Mouse (Mus musculus): ENCODE measurements around the gene 1810043G02Rik. TPM values are rescaled to one million over a fixed set of nuclear protein-coding genes. Genes with fewer than 3 reads are reported as not detected.
"Not testable (repeated sequence)": the region's sequence is repeated elsewhere in the genome, so short reads cannot be mapped to it uniquely, and the experiment has no call there.

1810043G02Rik gene
- polyA plus RNA-seq (2015; fragmentation: Nextera tagmentation; extraction: Ambion mirVana), result 26.7 and 36.1 TPM in 2 replicates

GRCm38 (mm10) chr10:77978351-77979350 lies at the start of gene 1810043G02Rik:
Gene 1810043G02Rik, plus strand, starts transcription at chr10:77978524.
- peak within 1 kb of the TSS; percentile 65 for H3K4me2 ChIP-seq
- peak; percentile 97 for ATAC-seq
- H3K9ac ChIP-seq, result peak within 1 kb of the TSS; percentile 81
- H3K27me3 ChIP-seq, result no peaks in the 10 kb centered on the region
- H3K9me3 ChIP-seq (replicated peaks), result no peaks in the 10 kb centered on the region
- peak within 1 kb of the TSS; percentile 70 for H3K4me3 ChIP-seq
- peaks cover 21% of the 10 kb centered on the region for H3K36me3 ChIP-seq (ENCODE audit: poor library complexity, severe bottlenecking)
- under 1% methylated on average over 56 of the region's 57 CpGs for WGBS
- peaks cover 15% of the 10 kb centered on the region for H3K4me1 ChIP-seq
- H3K27ac ChIP-seq, result peak within 1 kb of the TSS; percentile 69

DNA sequence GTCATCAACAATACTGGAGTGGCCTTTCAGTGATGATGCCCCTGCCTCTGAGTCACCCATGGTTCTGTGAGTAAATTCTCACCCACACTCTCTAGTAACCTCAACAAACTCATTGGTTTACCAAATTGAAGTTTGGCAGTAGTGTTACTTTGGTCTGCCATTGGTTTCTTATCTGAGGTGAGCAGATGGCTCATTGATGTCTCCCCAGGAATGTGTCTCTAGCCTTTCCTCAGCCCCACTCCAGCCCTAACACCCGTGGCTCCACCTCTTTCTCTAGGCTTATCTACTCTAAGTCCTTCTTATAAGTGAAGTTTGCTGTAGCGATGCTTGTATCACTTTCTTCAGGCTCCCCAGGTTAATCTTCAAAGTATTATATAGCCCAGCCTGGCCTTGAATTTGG lies 38.6 kb upstream of the 1810043G02Rik start:
- 77% methylated on average over 2 of the region's 2 CpGs for WGBS
- ATAC-seq, result no peak
- Histone ChIP-seq H3K4me3 (no peak overlapping the region), H3K9me3 (replicated peaks) (no peaks in the 10 kb centered on the region), H3K27ac (no peak overlapping the region), H3K36me3 (ENCODE audit: poor library complexity, severe bottlenecking) (no peaks in the 10 kb centered on the region), H3K27me3 (no peaks in the 10 kb centered on the region), H3K4me2 (no peak overlapping the region), H3K4me1 (no peaks in the 10 kb centered on the region), H3K9ac (no peak overlapping the region)

- 91% methylated on average over 8 of the region's 12 CpGs for WGBS
- not testable (repeated sequence) for ATAC-seq; H3K36me3 ChIP-seq (ENCODE audit: poor library complexity, severe bottlenecking); H3K4me3 ChIP-seq; H3K27ac ChIP-seq; H3K4me1 ChIP-seq; H3K27me3 ChIP-seq; H3K9ac ChIP-seq; H3K4me2 ChIP-seq; H3K9me3 ChIP-seq (replicated peaks)
Observed at GRCm38 (mm10) chr10:77950468-77950867, 27.9 kb upstream of the 1810043G02Rik start.

GRCm38 (mm10) chr10:77962725-77963124 lies 15.6 kb upstream of the 1810043G02Rik start:
- WGBS, result 86% methylated on average over 2 of the region's 2 CpGs

GRCm38 (mm10) chr10:77963971-77964370 lies 14.4 kb upstream of the 1810043G02Rik start:
- Histone ChIP-seq H3K27me3 (peaks cover 17% of the 10 kb centered on the region), H3K9ac (no peak overlapping the region), H3K9me3 (replicated peaks) (no peaks in the 10 kb centered on the region), H3K27ac (no peak overlapping the region), H3K4me3 (no peak overlapping the region), H3K36me3 (ENCODE audit: poor library complexity, severe bottlenecking) (no peaks in the 10 kb centered on the region), H3K4me2 (no peak overlapping the region), H3K4me1 (no peaks in the 10 kb centered on the region)
- 80% methylated on average over 6 of the region's 6 CpGs for WGBS
- ATAC-seq, result no peak

More at GRCm38 (mm10) chr10:77962725-77963124, 15.6 kb upstream of the 1810043G02Rik start:
- no peak for ATAC-seq
- Histone ChIP-seq H3K9me3 (replicated peaks) (no peaks in the 10 kb centered on the region), H3K27me3 (peaks cover 4% of the 10 kb centered on the region; the same call in 1 of the 2 replicates), H3K4me2 (no peak overlapping the region), H3K36me3 (ENCODE audit: poor library complexity, severe bottlenecking) (no peaks in the 10 kb centered on the region), H3K4me3 (no peak overlapping the region), H3K9ac (no peak overlapping the region), H3K4me1 (no peaks in the 10 kb centered on the region), H3K27ac (no peak overlapping the region)

DNA sequence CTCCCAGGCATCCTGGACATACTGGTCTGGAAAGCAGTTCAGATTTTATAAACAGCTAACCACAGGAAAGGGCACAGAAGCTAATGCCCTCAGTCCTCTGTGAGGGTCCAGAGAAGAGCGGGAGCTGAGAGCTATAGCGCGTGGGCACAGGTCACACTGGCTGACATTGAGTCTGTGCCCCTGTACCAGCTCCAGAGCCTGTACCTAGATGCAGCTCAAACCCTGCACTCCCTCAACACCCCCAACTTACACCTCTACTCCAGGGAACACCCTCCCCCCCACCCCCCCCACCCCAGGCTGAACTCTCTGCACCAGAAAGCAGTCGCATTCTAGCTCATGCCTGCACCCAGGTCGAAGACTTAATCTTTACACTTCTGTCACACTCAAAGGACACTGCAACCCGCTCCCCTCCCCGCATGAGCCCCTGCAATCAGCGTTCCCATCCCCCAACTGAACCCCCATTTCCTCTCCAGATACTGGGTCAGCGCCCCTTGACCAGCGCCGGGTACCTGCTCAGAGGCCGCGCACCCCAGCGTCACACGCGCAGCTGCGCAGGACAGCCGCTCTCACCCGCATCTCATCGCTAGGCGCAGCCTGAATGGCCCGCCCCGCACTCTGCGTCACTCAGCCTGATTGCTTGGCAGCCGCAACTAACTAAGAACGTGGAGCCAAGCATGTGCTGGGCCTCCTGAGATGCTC lies 8.9 kb upstream of the 1810043G02Rik start:
- peak overlapping the region; percentile 72 for H3K4me2 ChIP-seq
- peaks cover 6% of the 10 kb centered on the region; the same call in 1 of the 2 replicates for H3K4me1 ChIP-seq
- H3K4me3 ChIP-seq, result peak overlapping the region; percentile 40
- H3K27ac ChIP-seq, result no peak overlapping the region
- ATAC-seq, result peak; percentile 93
- no peaks in the 10 kb centered on the region for H3K36me3 ChIP-seq (ENCODE audit: poor library complexity, severe bottlenecking)
- H3K27me3 ChIP-seq, result peaks cover 33% of the 10 kb centered on the region
- no peaks in the 10 kb centered on the region for H3K9me3 ChIP-seq (replicated peaks)
- H3K9ac ChIP-seq, result peak overlapping the region; percentile 66
- WGBS, result 7% methylated on average over 26 of the region's 26 CpGs

GRCm38 (mm10) chr10:77969973-77970325 lies 8.4 kb upstream of the 1810043G02Rik start:
- ATAC-seq, result no peak; the same call in 1 of the 2 replicates
- H3K9ac ChIP-seq, result peak overlapping the region; percentile 66
- H3K4me3 ChIP-seq, result peak overlapping the region; percentile 40
- no peak overlapping the region for H3K27ac ChIP-seq
- peaks cover 6% of the 10 kb centered on the region; the same call in 1 of the 2 replicates for H3K4me1 ChIP-seq
- H3K9me3 ChIP-seq (replicated peaks), result no peaks in the 10 kb centered on the region
- 15% methylated on average over 8 of the region's 8 CpGs for WGBS
- H3K27me3 ChIP-seq, result peaks cover 33% of the 10 kb centered on the region
- no peaks in the 10 kb centered on the region for H3K36me3 ChIP-seq (ENCODE audit: poor library complexity, severe bottlenecking)
- peak overlapping the region; percentile 72 for H3K4me2 ChIP-seq

DNA sequence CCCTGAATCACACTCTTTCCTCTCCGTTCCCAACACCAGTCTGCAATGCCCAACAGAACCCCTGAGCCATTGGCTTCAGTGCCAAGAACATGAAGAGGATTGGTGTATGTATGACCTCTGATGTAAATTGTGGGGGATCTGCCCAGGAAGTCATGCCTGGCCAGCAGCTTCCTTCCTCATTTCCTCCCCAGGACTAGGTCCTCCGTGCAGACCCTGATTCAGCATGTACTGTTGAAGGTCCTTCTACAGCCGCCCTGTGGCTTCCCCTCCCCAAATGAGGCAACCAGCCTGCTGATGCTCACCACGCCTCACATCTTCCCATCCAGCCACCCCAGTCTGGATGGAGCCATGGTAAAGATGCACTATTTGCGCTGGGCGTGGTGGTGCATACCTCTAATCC lies 7.8 kb upstream of the 1810043G02Rik start, which contains the start of gene Trpm2:
TSS of gene Trpm2 (minus strand) at position 83 of the 400 bp plus-strand sequence.
- Histone ChIP-seq H3K9me3 (replicated peaks) (no peaks in the 10 kb centered on the region), H3K4me2 (peak within 1 kb of the TSS; percentile 72), H3K4me3 (peak within 1 kb of the TSS; percentile 40), H3K4me1 (peaks cover 6% of the 10 kb centered on the region; the same call in 1 of the 2 replicates), H3K36me3 (ENCODE audit: poor library complexity, severe bottlenecking) (no peaks in the 10 kb centered on the region), H3K27me3 (peaks cover 33% of the 10 kb centered on the region), H3K9ac (peak within 1 kb of the TSS; percentile 66), H3K27ac (no peak within 1 kb of the TSS)
- no peak for ATAC-seq
- WGBS, result 95% methylated on average over 6 of the region's 6 CpGs

DNA sequence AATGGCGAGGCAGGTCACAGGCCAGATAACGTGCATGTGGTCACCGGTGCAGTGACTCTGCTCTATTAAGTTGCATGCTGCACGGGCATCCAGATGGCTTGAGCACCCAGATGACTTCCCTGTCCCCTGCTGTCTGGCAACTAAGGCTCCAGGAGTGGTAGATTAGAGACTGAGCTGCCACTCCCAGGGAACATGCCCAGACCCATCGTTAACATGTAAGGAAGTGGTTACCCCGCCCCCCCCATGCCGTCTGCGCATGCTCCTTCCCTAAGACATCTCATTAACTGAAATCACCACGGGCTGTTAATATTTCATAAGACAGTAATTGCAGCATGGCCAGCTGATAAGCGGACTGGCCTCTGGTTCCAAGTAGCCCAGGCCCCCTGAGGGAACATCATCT lies 7.1 kb upstream of the 1810043G02Rik start:
- 89% methylated on average over 10 of the region's 10 CpGs for WGBS
- Histone ChIP-seq H3K4me3 (no peak overlapping the region), H3K27ac (no peak overlapping the region), H3K36me3 (ENCODE audit: poor library complexity, severe bottlenecking) (no peaks in the 10 kb centered on the region), H3K9me3 (replicated peaks) (no peaks in the 10 kb centered on the region), H3K4me2 (no peak overlapping the region), H3K4me1 (peaks cover 6% of the 10 kb centered on the region; the same call in 1 of the 2 replicates), H3K9ac (no peak overlapping the region), H3K27me3 (peaks cover 33% of the 10 kb centered on the region)
- no peak for ATAC-seq

DNA sequence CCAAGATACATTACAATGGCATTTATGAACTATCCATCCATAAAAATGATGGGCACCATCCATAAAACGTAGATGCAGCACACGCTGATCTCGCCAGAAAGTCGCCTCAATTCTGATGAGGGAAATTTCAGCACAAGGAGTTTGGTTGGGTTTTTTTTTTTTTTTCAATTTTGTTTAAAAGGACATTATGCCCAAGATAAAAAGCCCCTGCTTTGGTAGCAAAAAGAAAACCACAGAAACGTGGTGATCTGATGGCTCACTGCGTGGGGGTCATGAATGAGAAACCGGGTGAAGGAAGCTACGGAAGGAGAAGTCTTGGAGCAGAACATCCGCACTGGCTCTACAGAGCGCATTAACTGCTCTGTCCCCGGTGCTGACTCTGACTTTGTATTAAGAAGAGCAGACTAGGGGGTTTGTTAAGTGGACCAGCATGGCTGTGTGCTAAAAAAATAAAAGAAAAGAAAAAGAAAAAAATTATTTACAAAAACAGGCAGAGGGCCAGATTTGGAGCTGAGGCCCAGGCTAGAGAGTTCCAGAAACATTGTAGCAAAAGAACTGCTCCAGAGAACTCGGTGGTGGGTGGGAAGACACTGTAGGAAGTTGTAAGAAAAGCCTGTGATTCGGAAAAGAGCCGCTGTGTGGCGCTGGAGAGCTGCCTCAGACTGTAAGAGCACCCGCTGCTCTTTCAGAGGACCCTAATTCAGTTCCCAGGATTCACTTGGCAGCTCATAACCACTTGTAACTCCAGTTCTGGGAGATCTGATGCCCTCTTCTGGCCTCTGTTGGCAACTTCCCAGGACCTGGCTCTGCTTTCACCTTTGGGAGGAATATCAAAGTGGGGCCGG lies 6.4 kb upstream of the 1810043G02Rik start:
- Histone ChIP-seq H3K4me3 (no peak overlapping the region), H3K9ac (no peak overlapping the region), H3K4me2 (no peak overlapping the region), H3K36me3 (ENCODE audit: poor library complexity, severe bottlenecking) (no peaks in the 10 kb centered on the region), H3K9me3 (replicated peaks) (no peaks in the 10 kb centered on the region), H3K4me1 (peaks cover 6% of the 10 kb centered on the region; the same call in 1 of the 2 replicates), H3K27ac (no peak overlapping the region), H3K27me3 (peaks cover 29% of the 10 kb centered on the region)
- WGBS, result 59% methylated on average over 17 of the region's 17 CpGs
- no peak for ATAC-seq

- 74% methylated on average over 5 of the region's 5 CpGs for WGBS
Observed at GRCm38 (mm10) chr10:77974323-77974722, 4.0 kb upstream of the 1810043G02Rik start.

More at GRCm38 (mm10) chr10:77974323-77974722, 4.0 kb upstream of the 1810043G02Rik start:
- Histone ChIP-seq H3K4me2 (no peak overlapping the region), H3K4me1 (peaks cover 18% of the 10 kb centered on the region), H3K4me3 (no peak overlapping the region), H3K9me3 (replicated peaks) (no peaks in the 10 kb centered on the region), H3K9ac (no peak overlapping the region), H3K36me3 (ENCODE audit: poor library complexity, severe bottlenecking) (no peaks in the 10 kb centered on the region), H3K27ac (no peak overlapping the region), H3K27me3 (peaks cover 13% of the 10 kb centered on the region)
- no peak for ATAC-seq

Data from forebrain, embryonic 13.5 days (tissue).